Mouse (Mus musculus): ENCODE data around the gene Adam1a.
A peak's percentile ranks its signal among the peaks of the same experiment; 100 is the strongest.

The Adam1a gene

GRCm38 (mm10) chr5:121544910-121545792 lies at the start of gene Adam1a, which contains the start of gene Gm42878:
TSS of gene Adam1a (minus strand) at chr5:121545482.
TSS of gene Gm42878 (minus strand) at chr5:121545482.
- peak; percentile 18 for DNase-seq (ENCODE audit: low spot score)

- no peak for DNase-seq (ENCODE audit: low spot score)
Measured at GRCm38 (mm10) chr5:121594714-121595313, 49.5 kb upstream of the Adam1a start.

DNA sequence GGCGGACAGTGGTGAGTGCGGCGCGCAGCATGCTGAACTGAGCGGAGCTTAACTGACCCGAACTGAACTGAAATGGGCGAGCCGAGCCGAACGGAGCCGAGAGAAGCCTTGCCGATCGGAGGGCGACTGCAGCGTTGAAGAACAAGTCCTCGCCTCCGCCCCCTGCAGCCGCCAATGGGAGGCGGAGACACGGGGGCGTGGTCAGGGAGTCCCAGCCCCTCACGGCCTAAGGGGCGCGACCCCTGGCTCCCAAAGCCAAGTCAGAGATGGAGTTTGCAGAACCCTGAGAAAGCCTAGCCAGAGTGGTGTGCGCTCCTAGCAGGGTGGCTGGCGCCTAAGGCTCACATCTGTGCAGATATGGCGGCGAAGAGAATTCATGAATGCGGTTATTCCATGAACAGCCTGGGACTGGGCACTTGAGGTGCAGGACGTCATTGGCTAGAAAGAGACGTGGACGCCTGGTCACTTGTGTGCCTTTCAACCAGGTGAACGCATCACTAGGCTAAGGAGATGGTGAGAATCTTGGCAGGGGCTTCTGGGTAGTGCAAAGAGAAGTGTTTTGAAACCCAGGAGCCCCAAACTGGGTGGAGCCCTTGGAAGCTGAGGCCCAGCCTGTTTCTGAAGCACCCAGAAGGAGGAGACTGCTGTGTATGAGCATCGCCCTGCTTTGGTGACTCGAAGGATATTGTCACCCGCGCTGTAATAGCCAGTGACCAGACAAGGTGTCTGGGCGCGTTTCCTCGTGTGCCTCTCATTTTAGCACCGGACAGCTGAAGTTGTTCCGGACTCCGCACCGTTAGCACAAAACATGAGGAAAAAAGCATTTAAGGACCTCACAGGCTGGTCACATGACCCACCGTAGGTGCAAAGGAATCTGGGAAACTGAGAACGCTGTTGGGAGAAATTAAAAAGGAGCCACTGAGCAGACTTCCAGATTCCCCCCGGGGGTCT lies 48.4 kb upstream of the Adam1a start, which contains the start of gene Aldh2:
TSS of gene Aldh2 (minus strand) at position 374 of the 951 bp plus-strand sequence.
- peak; percentile 80 for DNase-seq (ENCODE audit: low spot score)

GRCm38 (mm10) chr5:121592816-121593407 lies 47.6 kb upstream of the Adam1a start:
- DNase-seq (ENCODE audit: low spot score): no peak

DNA sequence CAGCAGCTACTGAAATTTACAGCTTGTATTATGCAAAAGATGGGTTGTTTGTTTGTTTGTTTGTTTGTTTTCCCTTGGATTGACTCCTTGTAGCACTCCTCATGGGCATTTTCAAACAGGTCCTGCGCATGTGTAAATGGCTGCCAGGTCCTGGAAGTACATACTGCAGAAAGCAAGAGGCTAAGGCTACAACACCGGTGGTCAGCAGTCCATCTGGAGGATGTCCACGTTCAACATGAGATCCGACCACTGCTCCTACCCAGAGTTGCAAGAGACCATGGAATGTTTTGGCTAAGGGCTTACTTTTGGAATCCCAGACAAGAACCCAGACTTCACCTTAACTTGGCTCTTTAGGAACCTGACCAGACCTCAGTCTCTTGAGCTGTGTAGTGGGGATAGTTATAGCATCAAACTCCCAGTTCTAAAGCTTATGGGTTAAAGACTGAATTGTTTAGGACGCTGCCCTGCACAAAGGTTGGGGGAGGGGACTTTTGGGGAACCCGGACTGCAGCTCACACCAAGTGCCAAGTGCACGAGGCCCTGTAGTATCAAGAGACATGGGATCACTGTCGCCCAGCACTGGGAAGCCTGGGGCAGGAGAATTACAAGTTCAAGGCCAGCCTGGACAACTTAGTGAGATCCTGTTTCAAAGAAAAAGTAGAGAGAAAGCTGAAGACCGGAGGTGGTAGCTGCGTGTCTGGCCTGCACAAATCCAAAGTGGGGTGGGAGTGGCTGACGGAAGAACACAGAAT lies 47.0 kb upstream of the Adam1a start:
- no peak for DNase-seq (ENCODE audit: low spot score)

GRCm38 (mm10) chr5:121591417-121592063 lies 46.3 kb upstream of the Adam1a start:
- DNase-seq (ENCODE audit: low spot score): no peak

DNA sequence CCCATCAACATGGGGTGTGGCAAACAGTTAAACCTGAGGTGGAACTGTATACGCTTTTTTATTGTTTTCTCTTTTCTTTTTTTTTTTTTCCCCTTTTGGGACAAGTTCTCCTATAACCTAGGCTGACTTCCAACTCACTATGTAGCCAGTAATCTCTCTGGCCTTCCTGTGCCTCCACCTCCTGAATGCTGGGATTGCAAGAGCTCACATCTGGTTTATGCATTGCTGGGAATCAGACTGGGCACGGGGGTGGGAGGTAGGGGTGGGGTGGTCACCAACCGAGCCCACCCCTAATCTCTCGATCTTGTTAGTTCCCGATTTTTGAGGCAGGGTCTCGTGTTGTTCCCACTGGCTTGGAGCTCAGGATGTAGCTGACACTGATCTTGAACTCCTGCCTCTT lies 44.6 kb upstream of the Adam1a start:
- DNase-seq (ENCODE audit: low spot score): no peak

DNA sequence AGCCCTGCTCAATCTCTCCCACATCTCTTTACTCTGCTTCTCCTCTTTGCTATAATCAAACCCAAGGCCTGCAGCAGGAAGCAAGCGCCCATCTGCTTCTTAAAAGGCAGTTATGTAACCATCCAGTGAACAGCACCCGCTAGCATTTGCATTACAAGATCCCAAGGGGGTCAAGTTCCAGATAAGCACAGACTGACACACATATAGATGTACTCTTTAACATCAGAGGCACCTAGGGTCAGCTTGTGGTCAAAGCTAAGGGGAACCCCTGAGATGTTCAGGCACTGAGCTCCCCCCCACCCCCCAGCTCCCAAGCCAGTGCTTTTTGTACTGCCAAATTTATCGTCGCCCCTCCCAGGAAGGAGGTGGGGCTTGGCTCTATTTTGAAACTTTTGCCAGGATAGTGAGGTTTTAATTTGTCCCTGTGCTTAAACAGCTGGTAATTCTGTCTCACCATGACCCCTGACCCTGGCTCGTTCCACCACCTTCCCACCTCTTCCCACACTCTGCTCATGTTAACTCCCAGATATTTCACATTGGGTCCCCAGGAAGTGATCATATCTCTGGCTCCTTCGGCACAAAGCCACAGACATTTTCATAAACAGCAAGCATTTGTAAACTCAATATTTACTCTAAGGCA lies 41.2 kb upstream of the Adam1a start:
- DNase-seq (ENCODE audit: low spot score): no peak

- DNase-seq (ENCODE audit: low spot score): no peak
Measured at GRCm38 (mm10) chr5:121585699-121586098, 40.4 kb upstream of the Adam1a start.

DNA sequence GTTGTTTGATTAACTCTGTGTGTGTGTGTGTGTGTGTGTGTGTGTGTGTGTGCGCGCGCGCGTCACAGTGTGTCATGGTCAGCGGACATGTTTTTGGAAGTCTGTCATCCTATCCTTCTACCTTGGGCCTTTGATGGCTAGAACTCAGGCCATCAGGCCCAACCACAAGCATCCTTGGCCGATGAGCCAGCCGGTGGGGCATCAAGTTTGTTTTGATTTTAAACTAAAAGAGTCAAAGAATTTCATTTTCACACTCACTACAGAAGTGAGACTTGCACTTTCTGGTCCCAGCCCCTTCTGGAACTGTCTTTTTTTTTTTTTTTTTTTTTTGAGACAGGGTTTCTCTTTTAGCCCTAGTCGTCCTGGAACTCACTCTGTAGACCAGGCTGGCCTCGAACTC lies 39.7 kb upstream of the Adam1a start:
- no peak for DNase-seq (ENCODE audit: low spot score)

- DNase-seq (ENCODE audit: low spot score): peak; percentile 92
Measured at GRCm38 (mm10) chr5:121583765-121584501, 38.7 kb upstream of the Adam1a start.

- no peak for DNase-seq (ENCODE audit: low spot score)
Measured at GRCm38 (mm10) chr5:121581945-121582344, 36.7 kb upstream of the Adam1a start.

DNA sequence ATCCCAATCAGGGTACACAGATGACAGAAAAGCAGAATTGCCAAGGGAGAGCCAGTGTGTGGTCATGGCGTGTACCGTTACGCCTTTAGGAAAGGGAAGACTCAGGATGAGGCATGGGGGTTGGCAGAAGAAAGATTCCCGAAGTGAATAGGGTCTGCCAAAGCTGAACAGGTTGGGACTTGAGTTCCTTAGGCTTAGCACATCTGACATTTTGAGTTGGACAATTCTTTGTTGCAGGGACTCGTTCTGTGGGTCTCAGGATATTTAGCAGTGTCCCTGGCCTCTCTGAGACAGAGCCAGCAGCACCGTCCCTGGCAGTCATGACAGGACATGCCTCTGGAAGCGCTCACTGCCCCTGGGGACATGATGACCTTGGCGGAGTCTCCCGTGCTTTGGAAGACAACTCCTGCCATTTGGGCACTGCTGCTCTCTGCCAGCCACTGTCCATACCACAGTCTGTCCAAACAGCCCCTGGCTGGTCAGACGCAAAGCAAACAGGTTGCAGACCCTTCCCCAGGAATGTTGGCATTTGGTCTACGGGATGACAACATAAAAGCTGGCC lies 31.7 kb upstream of the Adam1a start:
- no peak for DNase-seq (ENCODE audit: low spot score)

- no peak for DNase-seq (ENCODE audit: low spot score)
Measured at GRCm38 (mm10) chr5:121575867-121576266, 30.6 kb upstream of the Adam1a start.

GRCm38 (mm10) chr5:121574145-121574544 lies 28.9 kb upstream of the Adam1a start:
- no peak for DNase-seq (ENCODE audit: low spot score)

GRCm38 (mm10) chr5:121570787-121571186 lies 25.5 kb upstream of the Adam1a start:
- DNase-seq (ENCODE audit: low spot score): no peak

DNA sequence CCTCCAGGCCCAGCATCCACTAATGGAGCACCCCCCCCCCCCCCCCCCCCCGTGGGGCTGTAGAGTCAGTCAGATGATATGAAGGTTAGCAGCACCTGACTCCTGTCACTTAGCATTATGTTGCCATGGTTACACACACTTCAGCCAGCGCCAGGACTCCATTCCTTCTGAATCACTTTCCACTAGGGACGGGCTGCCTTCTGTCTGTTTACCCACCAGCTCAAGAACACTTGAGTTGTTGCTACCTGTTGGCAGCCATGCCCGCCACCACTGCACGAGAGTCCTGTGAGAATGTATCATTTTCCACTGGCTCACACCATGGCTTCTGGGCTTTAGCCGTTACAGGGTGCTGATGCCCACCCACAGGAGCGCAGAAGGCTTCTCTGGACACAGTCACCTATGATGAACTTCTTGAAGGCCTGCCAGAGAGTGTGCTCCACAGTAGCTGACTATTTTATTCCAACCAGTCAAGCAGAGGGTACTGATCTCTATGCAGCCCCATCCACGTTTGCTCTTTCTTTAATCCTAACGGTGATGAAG lies 24.7 kb upstream of the Adam1a start:
- no peak for DNase-seq (ENCODE audit: low spot score)

DNA sequence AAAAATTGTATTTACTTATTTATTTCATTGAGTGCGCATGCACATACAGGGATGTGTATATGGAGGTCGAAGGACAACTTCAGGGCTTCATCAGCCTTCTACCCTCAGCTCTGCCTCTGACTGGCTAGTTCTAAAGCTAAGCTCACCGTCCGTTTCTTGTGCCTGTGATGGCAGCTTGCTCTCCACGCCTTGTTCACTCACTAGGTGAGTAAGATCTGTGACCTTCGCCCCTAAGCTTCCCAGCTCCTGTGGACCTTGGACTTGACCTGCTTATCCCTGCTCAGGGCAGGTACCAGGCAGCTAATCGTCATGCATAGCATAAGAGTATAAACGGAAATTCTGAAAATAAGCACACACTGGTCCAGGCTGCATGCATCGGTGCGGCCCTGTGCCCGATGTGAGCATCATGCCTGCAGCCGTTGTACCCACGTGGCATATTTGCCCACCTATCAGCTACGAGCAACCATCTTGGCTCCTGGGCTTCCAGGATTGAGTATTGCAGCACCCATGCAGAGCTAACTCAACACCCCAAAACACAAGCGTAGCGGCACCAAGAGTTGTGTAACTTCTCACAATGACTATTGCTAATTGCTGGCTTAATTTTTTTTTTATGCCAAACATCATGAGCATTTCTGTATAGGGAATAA lies 20.9 kb upstream of the Adam1a start:
- DNase-seq (ENCODE audit: low spot score): no peak

Data from ovary, postnatal 14 days (tissue).